Mouse (Mus musculus): ENCODE data around the gene Sorcs2. TPM values are rescaled to one million over a fixed set of nuclear protein-coding genes. Genes with fewer than 3 reads are reported as not detected.

The Sorcs2 gene
- total and polyA plus RNA-seq, 2 experiments, result 0.09 to 0.12 TPM

DNA sequence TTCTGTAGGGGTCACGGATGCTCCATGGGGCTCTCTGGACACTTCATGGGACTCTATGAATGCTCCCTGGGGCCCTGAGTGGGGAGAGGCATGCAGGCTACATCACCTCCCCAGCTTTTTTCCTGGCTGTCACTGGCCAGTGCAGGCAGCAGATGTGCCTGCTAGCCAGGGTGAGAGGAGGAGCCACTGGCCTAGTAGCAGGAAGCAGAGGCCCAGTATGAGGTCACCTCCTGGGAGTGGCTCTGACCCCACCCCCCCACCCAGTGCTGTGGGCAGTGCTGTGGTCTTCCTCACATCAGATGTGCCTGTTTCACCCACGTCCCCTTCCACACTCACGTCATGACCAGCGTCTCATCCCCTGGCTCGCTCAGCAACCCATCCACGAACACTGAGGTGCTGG, 356.2 kb downstream of the Sorcs2 start:
- Histone ChIP-seq H3K27ac (replicated peaks; ENCODE audit: insufficient read depth, low read depth, low read length) (no peak overlapping the region), H3K4me1 (ENCODE audit: control insufficient read depth, insufficient read depth, low read length) (no peaks in the 10 kb centered on the region), H3K27me3 (ENCODE audit: control insufficient read depth, insufficient read depth, low read length) (no peaks in the 10 kb centered on the region), H3K79me2 (ENCODE audit: control insufficient read depth, insufficient read depth, low read length) (no peaks in the 10 kb centered on the region), H3K36me3 (ENCODE audit: control insufficient read depth, insufficient read depth, low read length) (no peaks in the 10 kb centered on the region), H3K9ac (ENCODE audit: low read depth, low read length) (no peak overlapping the region), H3K4me3 (ENCODE audit: insufficient read depth, low read depth, low read length) (no peak overlapping the region)
- 85% methylated on average over 6 of the region's 6 CpGs for WGBS
- TF ChIP-seq CTCF (IDR thresholded peaks at IDR 0.05; ENCODE audit: low read depth, low read length) (no peak), POLR2A (IDR thresholded peaks at IDR 0.05; ENCODE audit: extremely low read depth, insufficient read depth, low read length) (no peak)
- DNase-seq (ENCODE audit: extremely low read depth, low read depth, low spot score), result no peak

DNA sequence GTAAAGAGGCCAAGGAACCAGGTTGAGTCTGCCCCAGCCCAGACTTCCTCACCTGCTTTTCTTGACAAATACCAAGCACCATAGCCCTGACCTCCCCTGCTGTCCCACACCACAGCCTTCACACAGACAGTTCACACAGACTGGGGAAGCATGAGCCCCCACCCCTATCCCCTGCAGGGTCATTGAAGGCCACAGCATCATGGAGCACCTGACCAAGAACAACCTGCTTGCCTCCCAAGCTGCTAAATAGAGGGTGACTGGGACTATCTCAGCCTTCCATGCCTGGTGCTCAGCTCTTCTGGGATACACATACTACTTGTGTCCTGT, 356.7 kb downstream of the Sorcs2 start:
- Histone ChIP-seq H3K27ac (replicated peaks; ENCODE audit: insufficient read depth, low read depth, low read length) (no peak overlapping the region), H3K79me2 (ENCODE audit: control insufficient read depth, insufficient read depth, low read length) (no peaks in the 10 kb centered on the region), H3K4me3 (ENCODE audit: insufficient read depth, low read depth, low read length) (no peak overlapping the region), H3K36me3 (ENCODE audit: control insufficient read depth, insufficient read depth, low read length) (no peaks in the 10 kb centered on the region), H3K4me1 (ENCODE audit: control insufficient read depth, insufficient read depth, low read length) (no peaks in the 10 kb centered on the region), H3K9ac (ENCODE audit: low read depth, low read length) (no peak overlapping the region), H3K27me3 (ENCODE audit: control insufficient read depth, insufficient read depth, low read length) (no peaks in the 10 kb centered on the region)
- DNase-seq (ENCODE audit: extremely low read depth, low read depth, low spot score), result no peak
- TF ChIP-seq POLR2A (IDR thresholded peaks at IDR 0.05; ENCODE audit: extremely low read depth, insufficient read depth, low read length) (no peak), CTCF (IDR thresholded peaks at IDR 0.05; ENCODE audit: low read depth, low read length) (no peak)

- Histone ChIP-seq H3K4me3 (ENCODE audit: insufficient read depth, low read depth, low read length) (no peak overlapping the region), H3K4me1 (ENCODE audit: control insufficient read depth, insufficient read depth, low read length) (no peaks in the 10 kb centered on the region), H3K27ac (replicated peaks; ENCODE audit: insufficient read depth, low read depth, low read length) (no peak overlapping the region), H3K9ac (ENCODE audit: low read depth, low read length) (no peak overlapping the region), H3K27me3 (ENCODE audit: control insufficient read depth, insufficient read depth, low read length) (no peaks in the 10 kb centered on the region), H3K79me2 (ENCODE audit: control insufficient read depth, insufficient read depth, low read length) (no peaks in the 10 kb centered on the region), H3K36me3 (ENCODE audit: control insufficient read depth, insufficient read depth, low read length) (no peaks in the 10 kb centered on the region)
- TF ChIP-seq CTCF (IDR thresholded peaks at IDR 0.05; ENCODE audit: low read depth, low read length), result no peak
- no peak for TF ChIP-seq POLR2A (IDR thresholded peaks at IDR 0.05; ENCODE audit: extremely low read depth, insufficient read depth, low read length)
- no peak for DNase-seq (ENCODE audit: extremely low read depth, low read depth, low spot score)
- 69% methylated on average over 13 of the region's 13 CpGs for WGBS
These were observed 357.3 kb downstream of the Sorcs2 start for GRCm38 (mm10) chr5:36040398-36041235.

GRCm38 (mm10) chr5:36039596-36039995, 358.3 kb downstream of the Sorcs2 start:
- H3K27ac ChIP-seq (replicated peaks; ENCODE audit: insufficient read depth, low read depth, low read length), result no peak overlapping the region
- no peaks in the 10 kb centered on the region for H3K27me3 ChIP-seq (ENCODE audit: control insufficient read depth, insufficient read depth, low read length)
- DNase-seq (ENCODE audit: extremely low read depth, low read depth, low spot score), result no peak

GRCm38 (mm10) chr5:36033531-36034426, 364.2 kb downstream of the Sorcs2 start:
- TF ChIP-seq POLR2A (IDR thresholded peaks at IDR 0.05; ENCODE audit: extremely low read depth, insufficient read depth, low read length) (no peak), CTCF (IDR thresholded peaks at IDR 0.05; ENCODE audit: low read depth, low read length) (peak; percentile 67)
- no peak overlapping the region for H3K27ac ChIP-seq (replicated peaks; ENCODE audit: insufficient read depth, low read depth, low read length)
- no peaks in the 10 kb centered on the region for H3K36me3 ChIP-seq (ENCODE audit: control insufficient read depth, insufficient read depth, low read length)
- no peaks in the 10 kb centered on the region for H3K4me1 ChIP-seq (ENCODE audit: control insufficient read depth, insufficient read depth, low read length)
- H3K79me2 ChIP-seq (ENCODE audit: control insufficient read depth, insufficient read depth, low read length), result no peaks in the 10 kb centered on the region
- no peak overlapping the region for H3K9ac ChIP-seq (ENCODE audit: low read depth, low read length)
- H3K27me3 ChIP-seq (ENCODE audit: control insufficient read depth, insufficient read depth, low read length), result no peaks in the 10 kb centered on the region
- 52% methylated on average over 8 of the region's 8 CpGs for WGBS
- no peak overlapping the region for H3K4me3 ChIP-seq (ENCODE audit: insufficient read depth, low read depth, low read length)
- peak; percentile 19 for DNase-seq (ENCODE audit: extremely low read depth, low read depth, low spot score)

More at GRCm38 (mm10) chr5:36039596-36039995, 358.3 kb downstream of the Sorcs2 start:
- Histone ChIP-seq H3K9ac (ENCODE audit: low read depth, low read length) (no peak overlapping the region), H3K4me3 (ENCODE audit: insufficient read depth, low read depth, low read length) (no peak overlapping the region), H3K36me3 (ENCODE audit: control insufficient read depth, insufficient read depth, low read length) (no peaks in the 10 kb centered on the region), H3K79me2 (ENCODE audit: control insufficient read depth, insufficient read depth, low read length) (no peaks in the 10 kb centered on the region), H3K4me1 (ENCODE audit: control insufficient read depth, insufficient read depth, low read length) (no peaks in the 10 kb centered on the region)
- TF ChIP-seq POLR2A (IDR thresholded peaks at IDR 0.05; ENCODE audit: extremely low read depth, insufficient read depth, low read length), result no peak
- no peak for TF ChIP-seq CTCF (IDR thresholded peaks at IDR 0.05; ENCODE audit: low read depth, low read length)
- WGBS, result 87% methylated on average over 5 of the region's 5 CpGs

Measured in liver, adult 2 months (tissue).